Mouse (Mus musculus) liver, embryonic 14.5 days (tissue): ENCODE measurements around the gene Myh9.

Experiments
- CTCF ChIP-seq: IDR thresholded peaks from 2 replicates; pipeline ENCODE4 v1.5.1; 2016; ENCODE audit warnings: antibody characterized with exemption, low read depth, control low read depth
- EP300 ChIP-seq: IDR thresholded peaks from 2 replicates; pipeline ENCODE4 v1.6.1; 2016; ENCODE audit warnings: antibody characterized with exemption, low read depth

GRCm38 (mm10) chr15:77811099-77811760, 30.7 kb downstream of the Myh9 start:
- no peak for TF ChIP-seq CTCF
- TF ChIP-seq EP300: no peak
